Mouse (Mus musculus) cerebellum, adult 2 months (tissue): ENCODE results near the gene Dennd4b.

Experiments
- CTCF ChIP-seq: fragments of 200-500 bp; IDR thresholded peaks from 2 replicates; pipeline ENCODE4 v1.5.1; 2011; ENCODE audit warnings: low read depth, mild to moderate bottlenecking, control low read depth, low read length, moderate library complexity, borderline replicate concordance; ENCODE audit not compliant: insufficient read depth
- POLR2A ChIP-seq: fragments of 200-500 bp; IDR thresholded peaks from 2 replicates; pipeline ENCODE4 v1.6.1; 2011; ENCODE audit warnings: low read length, control low read depth, borderline replicate concordance; ENCODE audit not compliant: insufficient read depth

DNA sequence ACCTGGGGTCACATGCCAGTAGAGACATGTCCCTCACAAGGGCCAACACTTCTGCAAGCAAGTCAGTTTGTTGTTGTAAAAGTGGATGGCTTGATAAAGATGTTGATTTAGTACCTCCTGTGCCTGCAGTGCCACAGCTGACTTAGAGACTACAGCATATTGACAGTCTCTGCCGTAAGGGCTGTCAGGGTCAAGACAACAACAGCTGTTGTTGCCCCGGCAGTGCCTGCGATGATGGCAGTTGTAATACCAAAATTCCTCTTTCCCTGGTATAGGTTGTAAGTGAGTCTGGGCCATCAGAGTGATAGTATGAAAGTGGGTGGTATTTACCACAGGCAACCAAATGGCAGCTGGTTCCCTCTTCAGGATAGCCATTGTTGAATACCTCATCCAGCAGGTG lies 40.8 kb downstream of the Dennd4b start:
- TF ChIP-seq CTCF (no peak), POLR2A (no peak)
